Mouse (Mus musculus) neural tube, embryonic 12.5 days (tissue): ENCODE results near the gene Tmem39a. TPM values are rescaled to one million over a fixed set of nuclear protein-coding genes. Genes with fewer than 3 reads are reported as not detected.

Experiments used
- ATAC-seq: fragments of 200-750 bp; cut with Nextera tagmentation; 2 replicates; pipeline ENCODE4 v1.8.0; 2017; ENCODE audit warnings: low read depth, mild to moderate bottlenecking, moderate TSS enrichment, moderate library complexity; ENCODE audit not compliant: low FRiP score
- H3K27ac ChIP-seq: fragments of 300-500 bp; sonication (generic); 2 replicates; pipeline ENCODE4 v1.5.1; 2016
- H3K27me3 ChIP-seq: fragments of 300-500 bp; sonication (generic); replicated peaks from 2 replicates; pipeline ENCODE4 v1.6.1; 2016; ENCODE audit warnings: mild to moderate bottlenecking
- H3K36me3 ChIP-seq: fragments of 300-500 bp; sonication (generic); 2 replicates; pipeline ENCODE4 v1.6.1; 2016; ENCODE audit warnings: mild to moderate bottlenecking
- H3K4me1 ChIP-seq: fragments of 300-500 bp; sonication (generic); 2 replicates; pipeline ENCODE4 v1.6.1; 2016
- H3K4me2 ChIP-seq: fragments of 300-500 bp; sonication (generic); replicated peaks from 2 replicates; pipeline ENCODE4 v1.6.1; 2016; ENCODE audit warnings: mild to moderate bottlenecking
- H3K4me3 ChIP-seq: fragments of 300-500 bp; sonication (generic); 2 replicates; pipeline ENCODE4 v1.5.1; 2016
- H3K9ac ChIP-seq: fragments of 300-500 bp; sonication (generic); 2 replicates; pipeline ENCODE4 v1.6.1; 2016; ENCODE audit warnings: mild to moderate bottlenecking
- H3K9me3 ChIP-seq: fragments of 300-500 bp; sonication (generic); 2 replicates; pipeline ENCODE4 v1.6.1; 2016; ENCODE audit warnings: mild to moderate bottlenecking
- WGBS: fragments of 180-500 bp; shearing (Covaris S2); methylation state at CpG from one replicate; pipeline ENCODE4 v1.1.7; 2016; 5-methylcytosine and 5-hydroxymethylcytosine counted together
- polyA plus RNA-seq: library from polyadenylated mRNA; unstranded; fragments of >200 nt; fragmentation: Nextera tagmentation; extraction: Ambion mirVana; gene quantifications from 2 replicates; pipeline ENCODE4 v1.2.1, GENCODE M21; 2016

The Tmem39a gene
- polyA plus RNA-seq, 1 experiment from 2014 or later: 67.1 TPM

- Histone ChIP-seq H3K9me3 (no peaks in the 10 kb centered on the region), H3K4me1 (no peaks in the 10 kb centered on the region), H3K27ac (no peak overlapping the region), H3K27me3 (peaks cover 19% of the 10 kb centered on the region; the same call in 1 of the 2 replicates), H3K9ac (no peak overlapping the region), H3K4me2 (no peak overlapping the region), H3K4me3 (no peak overlapping the region), H3K36me3 (no peaks in the 10 kb centered on the region)
- WGBS: 77% methylated on average over 3 of the region's 3 CpGs
- ATAC-seq: no peak
These were observed 2.5 kb upstream of the Tmem39a start for GRCm38 (mm10) chr16:38555988-38556387.

DNA sequence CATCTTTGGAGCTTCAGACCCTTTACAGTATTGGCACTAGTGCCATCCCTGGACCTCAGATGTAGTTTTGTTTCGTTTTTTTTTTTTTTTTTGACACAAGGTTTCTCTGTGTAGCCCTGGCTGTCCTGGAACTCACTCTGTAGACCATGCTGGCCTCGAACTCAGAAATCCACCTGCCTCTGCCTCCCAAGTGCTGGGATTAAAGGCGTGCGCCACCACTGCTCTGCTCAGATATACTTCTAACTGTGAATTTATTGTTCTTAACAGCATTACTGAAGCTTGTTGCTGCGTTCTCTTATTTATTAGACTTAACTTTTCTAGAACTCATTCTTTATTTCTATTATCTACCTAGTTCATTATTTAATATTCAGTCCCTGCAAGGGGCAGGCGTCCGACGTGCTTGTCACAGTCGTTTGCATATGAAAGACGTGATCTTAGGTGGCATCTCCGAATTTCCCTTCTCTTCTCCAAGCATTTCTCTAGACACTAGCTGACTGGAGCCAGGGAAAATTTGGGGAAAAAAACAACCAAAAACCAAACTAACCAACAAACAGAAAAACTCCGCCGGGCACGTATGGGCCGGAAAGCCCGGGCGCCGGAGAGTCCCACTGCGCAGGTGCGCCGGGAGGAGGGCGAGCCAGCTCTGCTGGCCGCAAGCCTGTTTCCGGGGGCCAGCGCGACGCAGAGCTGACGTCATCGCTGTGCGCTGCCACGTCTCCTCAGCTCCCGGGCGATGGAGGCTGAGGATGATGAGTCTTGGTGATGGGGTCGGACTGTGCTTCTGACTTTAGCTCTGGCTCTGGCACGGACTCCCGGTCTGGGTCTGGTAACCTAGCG is 3.9 kb downstream of the Tmem39a start:
- WGBS: 8% methylated on average over 37 of the region's 37 CpGs
- peak; percentile 97 for ATAC-seq

GRCm38 (mm10) chr16:38562968-38563327 is 4.5 kb downstream of the Tmem39a start:
- H3K4me2 ChIP-seq: peak overlapping the region; percentile 75
- peak overlapping the region; percentile 75 for H3K4me3 ChIP-seq
- H3K9me3 ChIP-seq: no peaks in the 10 kb centered on the region
- H3K36me3 ChIP-seq: peaks cover 20% of the 10 kb centered on the region
- ATAC-seq: peak; percentile 72; the same call in 1 of the 2 replicates
- peak overlapping the region; percentile 86 for H3K9ac ChIP-seq
- peaks cover 8% of the 10 kb centered on the region; the same call in 1 of the 2 replicates for H3K4me1 ChIP-seq
- no peak overlapping the region for H3K27ac ChIP-seq
- under 1% methylated on average over 25 of the region's 25 CpGs for WGBS
- H3K27me3 ChIP-seq: 0 out of 2 replicates have a peak, but pooled peaks cover 5% of the 10 kb centered on the region

More for the DNA sequence above, 3.9 kb downstream of the Tmem39a start:
- Histone ChIP-seq H3K4me2 (peak overlapping the region; percentile 75), H3K4me3 (peak overlapping the region; percentile 75), H3K36me3 (peaks cover 17% of the 10 kb centered on the region), H3K9ac (peak overlapping the region; percentile 86), H3K27ac (no peak overlapping the region), H3K9me3 (no peaks in the 10 kb centered on the region), H3K27me3 (0 out of 2 replicates have a peak, but pooled peaks cover 5% of the 10 kb centered on the region), H3K4me1 (peaks cover 8% of the 10 kb centered on the region; the same call in 1 of the 2 replicates)

GRCm38 (mm10) chr16:38563516-38563915 is 5.0 kb downstream of the Tmem39a start:
- WGBS: 43% methylated on average over 10 of the region's 10 CpGs
- H3K27ac ChIP-seq: no peak overlapping the region
- ATAC-seq: no peak

DNA sequence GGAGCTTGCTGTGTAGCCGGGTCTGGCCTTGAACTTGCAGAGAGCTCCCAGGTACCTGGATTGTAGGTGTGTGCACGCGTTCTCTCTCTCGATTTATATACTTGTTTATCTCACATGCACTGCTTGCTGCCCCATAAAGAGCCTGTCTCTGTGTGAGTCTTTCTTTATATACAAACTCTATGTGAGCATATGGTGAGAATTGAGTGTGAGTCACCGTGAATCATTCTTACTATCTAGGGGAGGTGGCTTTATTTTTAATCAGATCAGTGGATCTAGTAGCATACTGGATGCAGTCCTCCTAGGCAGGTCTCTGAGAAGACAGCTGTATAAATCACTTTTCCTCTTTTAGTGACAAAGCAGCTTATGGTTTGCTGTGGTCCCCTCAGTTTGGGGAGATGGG is 9.7 kb downstream of the Tmem39a start:
- H3K9ac ChIP-seq: no peak overlapping the region
- H3K4me2 ChIP-seq: no peak overlapping the region
- H3K4me3 ChIP-seq: no peak overlapping the region
- H3K4me1 ChIP-seq: peaks cover 8% of the 10 kb centered on the region; the same call in 1 of the 2 replicates
- peaks cover 57% of the 10 kb centered on the region for H3K36me3 ChIP-seq
- no peaks in the 10 kb centered on the region for H3K27me3 ChIP-seq
- no peak for ATAC-seq
- H3K27ac ChIP-seq: no peak overlapping the region
- 95% methylated on average over 5 of the region's 5 CpGs for WGBS
- H3K9me3 ChIP-seq: no peaks in the 10 kb centered on the region

More at GRCm38 (mm10) chr16:38563516-38563915, 5.0 kb downstream of the Tmem39a start:
- peaks cover 8% of the 10 kb centered on the region; the same call in 1 of the 2 replicates for H3K4me1 ChIP-seq
- 0 out of 2 replicates have a peak, but pooled peaks cover 5% of the 10 kb centered on the region for H3K27me3 ChIP-seq
- H3K4me3 ChIP-seq: peak overlapping the region; percentile 75
- peak overlapping the region; percentile 86; the same call in 1 of the 2 replicates for H3K9ac ChIP-seq
- no peaks in the 10 kb centered on the region for H3K9me3 ChIP-seq
- peak overlapping the region; percentile 75 for H3K4me2 ChIP-seq
- peaks cover 25% of the 10 kb centered on the region for H3K36me3 ChIP-seq

- Histone ChIP-seq H3K4me2 (no peak overlapping the region), H3K4me1 (no peaks in the 10 kb centered on the region), H3K9me3 (no peaks in the 10 kb centered on the region), H3K4me3 (no peak overlapping the region), H3K27ac (no peak overlapping the region), H3K27me3 (no peaks in the 10 kb centered on the region), H3K36me3 (peaks cover 58% of the 10 kb centered on the region), H3K9ac (no peak overlapping the region)
- 98% methylated on average over 3 of the region's 3 CpGs for WGBS
- ATAC-seq: no peak
These were observed 13.0 kb downstream of the Tmem39a start for GRCm38 (mm10) chr16:38571481-38571880.

DNA sequence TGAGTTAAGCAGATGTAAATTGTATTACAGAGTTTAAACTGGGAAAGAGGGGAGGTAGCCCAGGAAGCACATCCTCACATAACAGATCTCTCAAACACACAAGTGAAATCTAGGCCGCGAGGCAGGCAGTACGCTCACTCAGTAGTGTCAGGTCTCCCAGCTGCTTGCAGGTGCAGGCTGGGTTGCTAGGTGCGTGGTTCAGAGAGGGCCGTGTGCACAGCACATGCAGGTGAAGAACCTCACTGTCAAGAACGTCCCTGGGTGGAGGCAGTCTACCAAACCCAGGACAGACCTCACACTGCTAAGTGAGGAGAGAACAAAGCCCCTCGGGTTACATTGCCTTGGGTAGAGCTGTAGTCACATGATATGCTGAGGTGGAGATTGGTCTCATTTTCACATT is 26.3 kb downstream of the Tmem39a start:
- WGBS: 92% methylated on average over 7 of the region's 7 CpGs
- H3K4me1 ChIP-seq: no peaks in the 10 kb centered on the region

DNA sequence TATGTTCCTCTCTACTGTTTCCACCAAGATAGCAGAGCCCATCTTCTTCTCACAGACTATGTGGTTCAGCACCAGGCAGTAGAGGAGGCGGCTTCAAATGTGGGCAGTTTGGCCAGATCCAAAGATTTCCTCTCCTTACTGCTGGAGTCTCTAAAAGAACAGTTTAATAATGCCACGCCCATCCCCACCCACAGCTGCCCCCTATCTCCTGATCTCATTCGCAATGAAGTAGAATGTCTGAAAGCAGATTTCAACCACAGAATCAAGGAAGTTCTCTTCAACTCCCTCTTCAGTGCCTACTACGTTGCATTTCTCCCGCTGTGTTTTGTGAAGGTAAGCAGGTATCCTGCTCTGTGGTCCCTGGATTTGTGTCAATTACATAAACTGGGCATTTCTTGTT is 26.7 kb downstream of the Tmem39a start:
- H3K27me3 ChIP-seq: no peaks in the 10 kb centered on the region
- H3K36me3 ChIP-seq: peaks cover 73% of the 10 kb centered on the region
- H3K9ac ChIP-seq: no peak overlapping the region
- 90% methylated on average over 5 of the region's 5 CpGs for WGBS
- no peaks in the 10 kb centered on the region for H3K9me3 ChIP-seq
- no peak for ATAC-seq
- no peaks in the 10 kb centered on the region for H3K4me1 ChIP-seq
- H3K27ac ChIP-seq: no peak overlapping the region
- H3K4me3 ChIP-seq: no peak overlapping the region
- H3K4me2 ChIP-seq: no peak overlapping the region

More for the DNA sequence above, 26.3 kb downstream of the Tmem39a start:
- Histone ChIP-seq H3K27ac (no peak overlapping the region), H3K9me3 (no peaks in the 10 kb centered on the region), H3K4me3 (no peak overlapping the region), H3K9ac (no peak overlapping the region), H3K27me3 (no peaks in the 10 kb centered on the region), H3K36me3 (peaks cover 72% of the 10 kb centered on the region), H3K4me2 (no peak overlapping the region)
- no peak for ATAC-seq

GRCm38 (mm10) chr16:38587163-38587562 is 28.7 kb downstream of the Tmem39a start:
- WGBS: 95% methylated on average over 5 of the region's 5 CpGs

DNA sequence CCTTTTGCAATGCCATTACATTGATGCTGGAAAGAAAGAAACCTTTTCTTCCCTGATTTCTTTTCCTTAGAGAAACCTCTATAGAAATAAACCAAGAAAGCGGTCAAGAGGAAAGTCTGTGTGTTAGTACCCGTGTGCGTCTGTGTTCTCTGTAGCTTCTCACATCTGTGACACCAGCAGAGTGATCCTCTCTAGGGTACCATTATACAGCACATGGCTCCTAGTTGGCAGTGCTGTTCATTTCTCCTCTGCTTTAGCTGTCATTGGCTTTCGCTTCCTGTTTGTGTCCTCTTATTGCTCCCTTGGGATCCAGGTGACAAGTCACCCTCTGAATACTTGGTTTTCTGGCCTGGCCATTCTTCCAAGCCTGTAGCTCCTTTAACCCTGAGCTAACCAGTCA is 29.1 kb downstream of the Tmem39a start:
- no peak for ATAC-seq
- H3K9ac ChIP-seq: no peak overlapping the region
- peaks cover 78% of the 10 kb centered on the region for H3K36me3 ChIP-seq
- H3K9me3 ChIP-seq: no peaks in the 10 kb centered on the region
- H3K4me1 ChIP-seq: no peaks in the 10 kb centered on the region
- no peak overlapping the region for H3K27ac ChIP-seq
- no peak overlapping the region for H3K4me3 ChIP-seq
- 78% methylated on average over 4 of the region's 4 CpGs for WGBS
- H3K4me2 ChIP-seq: no peak overlapping the region
- no peaks in the 10 kb centered on the region for H3K27me3 ChIP-seq

More at GRCm38 (mm10) chr16:38587163-38587562, 28.7 kb downstream of the Tmem39a start:
- no peaks in the 10 kb centered on the region for H3K4me1 ChIP-seq
- H3K4me2 ChIP-seq: no peak overlapping the region
- no peak overlapping the region for H3K4me3 ChIP-seq
- no peaks in the 10 kb centered on the region for H3K27me3 ChIP-seq
- H3K36me3 ChIP-seq: peaks cover 77% of the 10 kb centered on the region
- no peak for ATAC-seq
- H3K9ac ChIP-seq: no peak overlapping the region
- H3K9me3 ChIP-seq: no peaks in the 10 kb centered on the region
- no peak overlapping the region for H3K27ac ChIP-seq

DNA sequence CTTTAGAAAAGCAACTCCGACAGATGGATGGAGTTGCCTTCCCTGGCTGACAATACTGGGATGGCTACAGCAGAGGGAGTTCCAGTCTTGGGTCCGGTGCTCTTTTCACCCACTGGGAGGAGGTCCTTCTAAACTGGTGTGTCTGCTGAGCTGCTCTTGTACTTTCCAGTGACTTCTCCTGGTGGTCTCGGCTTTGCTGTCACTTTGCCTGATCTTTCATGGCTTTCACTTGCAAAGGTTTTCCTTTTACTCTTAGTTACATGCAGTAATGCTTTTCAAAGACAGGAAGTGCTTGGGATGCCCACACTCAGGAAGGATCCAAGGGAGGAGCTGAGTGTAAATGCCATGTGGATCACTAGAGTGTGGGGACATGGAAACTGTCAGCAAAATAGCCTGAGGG is 33.0 kb downstream of the Tmem39a start:
- H3K9ac ChIP-seq: no peak overlapping the region
- no peaks in the 10 kb centered on the region for H3K27me3 ChIP-seq
- H3K27ac ChIP-seq: no peak overlapping the region
- no peaks in the 10 kb centered on the region for H3K4me1 ChIP-seq
- H3K4me3 ChIP-seq: no peak overlapping the region
- H3K9me3 ChIP-seq: no peaks in the 10 kb centered on the region
- peaks cover 59% of the 10 kb centered on the region for H3K36me3 ChIP-seq
- WGBS: 80% methylated on average over 3 of the region's 3 CpGs
- no peak for ATAC-seq
- no peak overlapping the region for H3K4me2 ChIP-seq

DNA sequence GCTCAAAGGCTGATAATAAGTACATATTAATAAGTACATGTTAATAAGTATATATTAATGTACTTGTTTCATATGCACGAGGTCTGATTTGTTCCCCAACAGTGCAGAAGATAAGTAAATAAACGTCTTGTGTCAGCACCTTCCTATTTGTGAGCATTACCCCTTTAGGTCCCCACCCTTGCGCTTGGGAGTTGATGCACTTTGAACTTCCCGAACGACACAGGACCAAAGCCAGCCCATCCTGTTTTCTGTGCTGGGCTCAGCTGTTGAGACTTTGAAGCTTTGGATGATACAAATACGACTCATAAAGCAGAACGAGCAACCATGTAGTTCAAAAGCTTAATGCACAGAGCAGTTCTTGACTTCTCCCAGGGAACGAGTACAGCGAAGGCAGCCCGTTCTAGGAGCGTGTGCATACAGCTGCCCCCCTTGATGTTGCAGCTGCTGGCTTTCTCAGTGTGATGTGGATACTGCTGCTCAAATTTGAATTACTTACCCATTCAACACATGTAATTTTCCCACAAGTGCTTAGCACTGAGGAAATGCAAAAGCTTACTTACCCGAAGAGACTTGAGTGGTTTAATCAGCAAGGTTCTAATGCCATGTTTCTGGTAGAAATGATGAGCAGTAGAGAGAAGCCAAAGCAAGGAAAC is 33.7 kb downstream of the Tmem39a start:
- H3K27ac ChIP-seq: no peak overlapping the region
- H3K9ac ChIP-seq: no peak overlapping the region
- 85% methylated on average over 12 of the region's 12 CpGs for WGBS
- no peaks in the 10 kb centered on the region for H3K9me3 ChIP-seq
- H3K4me3 ChIP-seq: no peak overlapping the region
- no peaks in the 10 kb centered on the region for H3K4me1 ChIP-seq
- no peak overlapping the region for H3K4me2 ChIP-seq
- H3K27me3 ChIP-seq: no peaks in the 10 kb centered on the region
- H3K36me3 ChIP-seq: peaks cover 54% of the 10 kb centered on the region
- ATAC-seq: no peak
